Mouse (Mus musculus): ENCODE measurements around the gene Ppp2r3a. TPM values are rescaled to one million over a fixed set of nuclear protein-coding genes. Genes with fewer than 3 reads are reported as not detected.

Ppp2r3a gene
- polyA plus RNA-seq, 1 experiment from 2014 or later, result 16.3 TPM

- H3K4me1 ChIP-seq, result peaks cover 7% of the 10 kb centered on the region; the same call in 1 of the 2 replicates
- H3K9ac ChIP-seq, result peak overlapping the region; percentile 99
- WGBS, result 1% methylated on average over 58 of the region's 65 CpGs
- no peaks in the 10 kb centered on the region for H3K27me3 ChIP-seq
- peak overlapping the region; percentile 98 for H3K27ac ChIP-seq
- peak overlapping the region; percentile 97 for H3K4me3 ChIP-seq
- peak overlapping the region; percentile 63 for H3K4me2 ChIP-seq (replicated peaks)
- H3K9me3 ChIP-seq, result no peaks in the 10 kb centered on the region
- peak; percentile 95 for ATAC-seq (ENCODE audit: insufficient number of reproducible peaks, insufficient read depth, low FRiP score, low TSS enrichment)
- H3K36me3 ChIP-seq, result no peaks in the 10 kb centered on the region
These were observed 178.3 kb downstream of the Ppp2r3a start for GRCm38 (mm10) chr9:101073041-101073986.

- no peaks in the 10 kb centered on the region for H3K36me3 ChIP-seq
- H3K27me3 ChIP-seq, result no peaks in the 10 kb centered on the region
- no peak overlapping the region for H3K9ac ChIP-seq
- H3K4me2 ChIP-seq (replicated peaks), result peak overlapping the region; percentile 63
- ATAC-seq (ENCODE audit: insufficient number of reproducible peaks, insufficient read depth, low FRiP score, low TSS enrichment), result no peak
- H3K4me3 ChIP-seq, result no peak overlapping the region
- H3K27ac ChIP-seq, result no peak overlapping the region
- 52% methylated on average over 5 of the region's 5 CpGs for WGBS
- H3K4me1 ChIP-seq, result peaks cover 2% of the 10 kb centered on the region; the same call in 1 of the 2 replicates
- no peaks in the 10 kb centered on the region for H3K9me3 ChIP-seq
These were observed 179.1 kb downstream of the Ppp2r3a start for GRCm38 (mm10) chr9:101072506-101072905.

GRCm38 (mm10) chr9:101069781-101070180 is 181.8 kb downstream of the Ppp2r3a start:
- H3K27ac ChIP-seq, result no peak overlapping the region
- no peak overlapping the region for H3K4me2 ChIP-seq (replicated peaks)
- no peaks in the 10 kb centered on the region for H3K4me1 ChIP-seq
- no peaks in the 10 kb centered on the region for H3K27me3 ChIP-seq
- peaks cover 4% of the 10 kb centered on the region; the same call in 1 of the 2 replicates for H3K9me3 ChIP-seq
- H3K4me3 ChIP-seq, result no peak overlapping the region
- no peaks in the 10 kb centered on the region for H3K36me3 ChIP-seq
- WGBS, result 92% methylated on average over 3 of the region's 3 CpGs
- ATAC-seq (ENCODE audit: insufficient number of reproducible peaks, insufficient read depth, low FRiP score, low TSS enrichment), result no peak
- H3K9ac ChIP-seq, result no peak overlapping the region

GRCm38 (mm10) chr9:101065076-101065602 is 186.5 kb downstream of the Ppp2r3a start:
- ATAC-seq (ENCODE audit: insufficient number of reproducible peaks, insufficient read depth, low FRiP score, low TSS enrichment), result no peak
- Histone ChIP-seq H3K4me1 (no peaks in the 10 kb centered on the region), H3K36me3 (no peaks in the 10 kb centered on the region), H3K9ac (no peak overlapping the region), H3K27me3 (no peaks in the 10 kb centered on the region), H3K27ac (no peak overlapping the region), H3K9me3 (peaks cover 4% of the 10 kb centered on the region; the same call in 1 of the 2 replicates), H3K4me3 (no peak overlapping the region), H3K4me2 (replicated peaks) (no peak overlapping the region)
- 87% methylated on average over 3 of the region's 3 CpGs for WGBS

- Histone ChIP-seq H3K9me3 (peaks cover 3% of the 10 kb centered on the region; the same call in 1 of the 2 replicates), H3K4me1 (no peaks in the 10 kb centered on the region), H3K27ac (no peak overlapping the region), H3K4me2 (replicated peaks) (no peak overlapping the region), H3K36me3 (no peaks in the 10 kb centered on the region), H3K9ac (no peak overlapping the region), H3K27me3 (no peaks in the 10 kb centered on the region), H3K4me3 (no peak overlapping the region)
- WGBS, result 70% methylated on average over 6 of the region's 6 CpGs
- ATAC-seq (ENCODE audit: insufficient number of reproducible peaks, insufficient read depth, low FRiP score, low TSS enrichment), result no peak
These were observed 189.3 kb downstream of the Ppp2r3a start for GRCm38 (mm10) chr9:101062253-101062780.

GRCm38 (mm10) chr9:101061035-101061434 is 190.6 kb downstream of the Ppp2r3a start:
- Histone ChIP-seq H3K36me3 (no peaks in the 10 kb centered on the region), H3K27ac (no peak overlapping the region), H3K4me3 (no peak overlapping the region), H3K9me3 (no peaks in the 10 kb centered on the region), H3K4me1 (no peaks in the 10 kb centered on the region), H3K27me3 (no peaks in the 10 kb centered on the region), H3K9ac (no peak overlapping the region), H3K4me2 (replicated peaks) (no peak overlapping the region)
- 70% methylated on average over 11 of the region's 11 CpGs for WGBS
- no peak for ATAC-seq (ENCODE audit: insufficient number of reproducible peaks, insufficient read depth, low FRiP score, low TSS enrichment)

GRCm38 (mm10) chr9:101057156-101057555 is 194.4 kb downstream of the Ppp2r3a start:
- H3K4me2 ChIP-seq (replicated peaks), result no peak overlapping the region
- H3K36me3 ChIP-seq, result no peaks in the 10 kb centered on the region
- no peak overlapping the region for H3K9ac ChIP-seq
- H3K4me3 ChIP-seq, result no peak overlapping the region
- H3K27me3 ChIP-seq, result no peaks in the 10 kb centered on the region
- no peak for ATAC-seq (ENCODE audit: insufficient number of reproducible peaks, insufficient read depth, low FRiP score, low TSS enrichment)
- no peaks in the 10 kb centered on the region for H3K4me1 ChIP-seq
- no peak overlapping the region for H3K27ac ChIP-seq
- no peaks in the 10 kb centered on the region for H3K9me3 ChIP-seq
- WGBS, result 80% methylated on average over 4 of the region's 4 CpGs

Other genes starting within 250 kb of the Ppp2r3a start
- 20.2 and 21.0 TPM in 2 replicates for gene Pccb, start 216.9 kb downstream of the Ppp2r3a start, polyA plus RNA-seq (2016; fragmentation: Nextera tagmentation; extraction: Ambion mirVana)
- 9.8 and 10.4 TPM in 2 replicates for gene Msl2, start 177.7 kb downstream of the Ppp2r3a start, polyA plus RNA-seq (2016; fragmentation: Nextera tagmentation; extraction: Ambion mirVana)

All from embryonic facial prominence, embryonic 12.5 days (tissue).